Comparison of ENCODE assay signal across 20 mouse cellular contexts in the genomic region with DNA sequence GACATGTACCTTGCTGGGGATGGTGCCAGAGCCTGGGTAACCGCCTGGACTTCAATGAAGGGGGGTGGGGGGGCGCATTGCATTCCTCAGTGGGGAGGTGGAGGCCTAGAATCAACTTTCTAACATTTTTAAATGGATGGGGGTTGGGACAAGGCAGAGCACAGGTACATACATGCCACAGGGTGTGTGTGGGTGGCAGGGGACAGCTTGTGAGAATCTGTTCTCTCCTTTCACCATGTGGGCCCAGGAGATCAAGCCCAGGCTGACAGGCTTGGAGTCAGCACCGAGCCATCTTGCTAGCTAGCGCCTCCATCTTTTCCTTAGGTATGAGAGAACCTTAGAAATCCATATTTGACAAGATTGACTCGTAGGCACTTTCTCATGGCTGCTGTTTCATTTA. TPM values are rescaled to one million over a fixed set of nuclear protein-coding genes. Genes with fewer than 3 reads are reported as not detected.
DNase-seq lines count a peak whose midpoint lies in the region; ATAC-seq and TF ChIP-seq lines count a peak whose summit lies in the region.
"Had no signal": no experiment of that assay in that cellular context is flagged by ENCODE, and none has a peak within 500 bp of the region (broad histone marks: within the 10 kb centered on the region; RNA-seq: fewer than 3 reads in every experiment).

No protein-coding gene starts in this region.

- 61% methylated on average over 5 of the region's 5 CpGs for WGBS in lung, postnatal 0 days
- WGBS in embryonic facial prominence, embryonic 15.5 days: 63% methylated on average over 5 of the region's 5 CpGs
- whole genome bisulfite sequencing in heart, embryonic 11.5 days (ENCODE audit: insufficient replicate concordance): 70% methylated on average over 5 of the region's 5 CpGs

- no peak for TF ChIP-seq EP300 in lung, postnatal 0 days (IDR thresholded peaks at IDR 0.05)

- H3K27ac ChIP-seq in lung, postnatal 0 days (ENCODE audit: low read length): 0 out of 2 replicates have a peak overlapping the region, but pooled peaks have one; percentile 20
- peak overlapping the region; percentile 66 for H3K27ac ChIP-seq in embryonic facial prominence, embryonic 15.5 days (replicated peaks)
- H3K27ac ChIP-seq in heart, embryonic 11.5 days (ENCODE audit: low read depth, low read length): no peak overlapping the region
- H3K27ac ChIP-seq: forebrain, embryonic 13.5 days; hindbrain, embryonic 15.5 days; liver, embryonic 13.5 days had no signal

- no peak for TF ChIP-seq CTCF in lung, postnatal 0 days (IDR thresholded peaks at IDR 0.05)

- H3K9ac ChIP-seq in lung, postnatal 0 days (replicated peaks; ENCODE audit: low read depth): no peak overlapping the region
- H3K9ac ChIP-seq in embryonic facial prominence, embryonic 15.5 days: no peak overlapping the region
- H3K9ac ChIP-seq in heart, embryonic 11.5 days (ENCODE audit: low read depth, low read length): no peak overlapping the region
- H3K9ac ChIP-seq: forebrain, embryonic 13.5 days; hindbrain, embryonic 15.5 days; liver, embryonic 13.5 days had no signal

- H3K9me3 ChIP-seq in lung, postnatal 0 days (ENCODE audit: low read length): no peaks in the 10 kb centered on the region
- H3K9me3 ChIP-seq in embryonic facial prominence, embryonic 15.5 days (replicated peaks): no peaks in the 10 kb centered on the region
- H3K9me3 ChIP-seq in heart, embryonic 11.5 days (replicated peaks; ENCODE audit: control insufficient read depth, low read length): no peaks in the 10 kb centered on the region
- H3K9me3 ChIP-seq: forebrain, embryonic 13.5 days; G1E; hindbrain, embryonic 15.5 days; liver, embryonic 13.5 days had no signal

- no peak overlapping the region for H3K4me3 ChIP-seq in lung, postnatal 0 days (ENCODE audit: low read depth, low read length)
- no peak overlapping the region for H3K4me3 ChIP-seq in embryonic facial prominence, embryonic 15.5 days (replicated peaks)
- H3K4me3 ChIP-seq in heart, embryonic 11.5 days (ENCODE audit: low read depth, low read length): no peak overlapping the region
- H3K4me3 ChIP-seq: erythroblast, embryonic 14.5 days; forebrain, embryonic 13.5 days; hindbrain, embryonic 15.5 days; liver, embryonic 13.5 days had no signal

- DNase-seq in cerebellum, postnatal 14 days: peak; percentile 34 to 47
- DNase-seq in cerebellum, postnatal 36 days: no peak
- no peak for DNase-seq in lung, postnatal 0 days (ENCODE audit: low spot score)
- DNase-seq in lung, adult 18-20 months: no peak
- DNase-seq in heart, adult 18-20 months: no peak
- DNase-seq: adrenal gland, adult 8-10 months; gastrocnemius, postnatal 36 days; heart, postnatal 4 days; kidney, adult 9 months; kidney, postnatal 14 days; liver, embryonic 13.5 days; lung, postnatal 14 days had no signal

- H3K4me2 ChIP-seq in lung, postnatal 0 days (replicated peaks; ENCODE audit: low read depth, low read length): no peak overlapping the region
- no peak overlapping the region for H3K4me2 ChIP-seq in embryonic facial prominence, embryonic 15.5 days (replicated peaks)
- no peak overlapping the region for H3K4me2 ChIP-seq in heart, embryonic 11.5 days
- H3K4me2 ChIP-seq: forebrain, embryonic 13.5 days; hindbrain, embryonic 15.5 days; liver, embryonic 13.5 days; midbrain, embryonic 11.5 days had no signal

- no peaks in the 10 kb centered on the region for H3K36me3 ChIP-seq in lung, postnatal 0 days (ENCODE audit: insufficient read depth, low read length)
- no peaks in the 10 kb centered on the region for H3K36me3 ChIP-seq in embryonic facial prominence, embryonic 15.5 days
- H3K36me3 ChIP-seq in heart, embryonic 11.5 days (ENCODE audit: control insufficient read depth, insufficient read depth, low read length): no peaks in the 10 kb centered on the region
- H3K36me3 ChIP-seq: hindbrain, embryonic 15.5 days; liver, embryonic 13.5 days had no signal

- H3K27me3 ChIP-seq in lung, postnatal 0 days (replicated peaks; ENCODE audit: insufficient read depth, low read length): no peaks in the 10 kb centered on the region
- no peaks in the 10 kb centered on the region for H3K27me3 ChIP-seq in embryonic facial prominence, embryonic 15.5 days
- no peaks in the 10 kb centered on the region for H3K27me3 ChIP-seq in heart, embryonic 11.5 days (ENCODE audit: control insufficient read depth, insufficient read depth, low read length)
- H3K27me3 ChIP-seq: forebrain, embryonic 13.5 days; hindbrain, embryonic 15.5 days; liver, embryonic 13.5 days; Patski had no signal

- peak; percentile 23; the same call in 1 of the 2 replicates for ATAC-seq in lung, postnatal 0 days
- ATAC-seq in embryonic facial prominence, embryonic 15.5 days (ENCODE audit: insufficient number of reproducible peaks, low FRiP score, low TSS enrichment, low read depth): peak; percentile 15; the same call in 1 of the 2 replicates
- ATAC-seq in heart, embryonic 11.5 days (replicated peaks; ENCODE audit: insufficient number of reproducible peaks, low FRiP score, low TSS enrichment): no peak
- ATAC-seq: forebrain, embryonic 13.5 days; Patski had no signal

- H3K4me1 ChIP-seq in lung, postnatal 0 days (ENCODE audit: insufficient read depth, low read depth, low read length): peaks cover 32% of the 10 kb centered on the region; the same call in 1 of the 2 replicates
- peaks cover 61% of the 10 kb centered on the region for H3K4me1 ChIP-seq in embryonic facial prominence, embryonic 15.5 days
- H3K4me1 ChIP-seq in heart, embryonic 11.5 days (ENCODE audit: control insufficient read depth, insufficient read depth, low read length): peaks cover 35% of the 10 kb centered on the region

RNA-seq across cellular contexts. Expression of a gene that starts 35.7 kb away (rescaled TPM):
- 3.9 and 4.9 TPM in 2 replicates for polyA plus RNA-seq in lung, postnatal 0 days (2015; fragmentation: Nextera tagmentation; extraction: Ambion mirVana)
- 8.5 and 9.7 TPM in 2 replicates for polyA plus RNA-seq in embryonic facial prominence, embryonic 15.5 days (2015; fragmentation: Nextera tagmentation; extraction: Ambion mirVana)
- polyA plus RNA-seq in heart, embryonic 11.5 days (2014; fragmentation: Nextera tagmentation; extraction: Ambion mirVana): 4.4 and 4.7 TPM in 2 replicates
- 10 to 100 TPM; 18.0 to 20.7 TPM for total RNA-seq in heart, adult 18-20 months (2021)

Comparison
In these comparisons a context has a peak if more than half of its experiments do, and no peak if none do; other contexts are left out.
1. DNase-seq: peak in cerebellum, postnatal 14 days (2 of 2); none in cerebellum, postnatal 36 days (0 of 2), lung, postnatal 0 days (single experiment), lung, adult 18-20 months (0 of 2) and heart, adult 18-20 months (0 of 2).